Mouse (Mus musculus): ENCODE measurements around the gene Rps6kl1.

DNA sequence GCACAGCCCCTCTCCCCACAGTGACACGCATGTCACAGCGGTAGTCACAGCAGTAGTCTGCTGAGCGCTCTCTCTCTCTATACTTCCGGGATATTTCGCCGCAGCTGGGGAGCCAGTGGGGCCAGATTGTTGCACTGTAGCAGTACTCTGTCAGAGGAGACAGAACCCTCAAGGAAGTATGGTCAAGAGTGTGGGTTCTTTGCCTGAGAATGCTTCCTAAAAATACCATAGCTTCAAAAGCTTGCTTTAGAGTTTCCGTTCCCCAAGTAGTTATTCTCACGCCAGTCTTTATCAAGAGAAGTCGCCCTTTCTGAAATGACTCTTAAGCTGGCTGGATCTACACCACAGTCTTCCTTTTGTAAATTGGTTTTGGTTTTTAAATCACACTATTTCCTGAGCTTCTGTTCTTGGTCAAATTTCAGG, 27.9 kb downstream of the Rps6kl1 start:
- TF ChIP-seq POLR2A (IDR thresholded peaks at IDR 0.05; ENCODE audit: low read depth, low read length), result no peak
- no peak for TF ChIP-seq CTCF (IDR thresholded peaks at IDR 0.05; ENCODE audit: borderline replicate concordance, insufficient read depth, low read length)

All from embryonic fibroblast, embryonic 13.5 days (primary cell).